Mouse (Mus musculus) C2C12 (cell line): ENCODE data around the gene Nkx1-2.

ENCODE experiments used
- CTCF ChIP-seq: IDR thresholded peaks from one replicate; pipeline ENCODE4 v1.5.1; 2011; ENCODE audit not compliant: control insufficient read depth, insufficient read depth, insufficient read length
- MYOG ChIP-seq: IDR thresholded peaks from one replicate; pipeline ENCODE4 v1.6.1; 2011; ENCODE audit not compliant: control insufficient read depth, insufficient read length; ENCODE audit errors: extremely low read depth
- USF1 ChIP-seq: IDR thresholded peaks from one replicate; pipeline ENCODE4 v1.6.1; 2011; ENCODE audit warnings: low read depth, mild to moderate bottlenecking, control low read depth, moderate library complexity

GRCm38 (mm10) chr7:132572738-132573137 lies 26.7 kb downstream of the Nkx1-2 start:
- TF ChIP-seq CTCF (no peak), USF1 (no peak), MYOG (no peak)
